Mouse (Mus musculus) G1E-ER4 (cell line): ENCODE results near the gene AI467606. TPM values are rescaled to one million over a fixed set of nuclear protein-coding genes. Genes with fewer than 3 reads are reported as not detected.

Experiments used
- GATA1 ChIP-seq: IDR thresholded peaks from one replicate; pipeline ENCODE4 v1.8.0; 2012; ENCODE audit warnings: low read length, inconsistent platforms
- polyA plus RNA-seq: library from polyadenylated mRNA; stranded (reverse); fragments of >175 nt; gene quantifications from 2 replicates; pipeline ENCODE4 v1.2.3, GENCODE M21; 2012

The AI467606 gene
- polyA plus RNA-seq, 1 experiment, result 223 TPM

GRCm38 (mm10) chr7:127136181-127137071 is 45.3 kb downstream of the AI467606 start:
- TF ChIP-seq GATA1, result no peak

GRCm38 (mm10) chr7:127137262-127138017 is 46.3 kb downstream of the AI467606 start, which contains the start of gene Spn:
Gene Spn, minus strand, starts transcription at chr7:127137823.
- no peak for TF ChIP-seq GATA1

- TF ChIP-seq GATA1, result peak; percentile 60
These were observed 47.9 kb downstream of the AI467606 start for GRCm38 (mm10) chr7:127139100-127139499.

GRCm38 (mm10) chr7:127139562-127139961 is 48.4 kb downstream of the AI467606 start:
- TF ChIP-seq GATA1, result no peak

GRCm38 (mm10) chr7:127140623-127141404 is 49.7 kb downstream of the AI467606 start:
- no peak for TF ChIP-seq GATA1

GRCm38 (mm10) chr7:127142214-127142613 is 51.1 kb downstream of the AI467606 start:
- no peak for TF ChIP-seq GATA1

GRCm38 (mm10) chr7:127142666-127143065 is 51.5 kb downstream of the AI467606 start:
- no peak for TF ChIP-seq GATA1

Other genes with a start within 250 kb of the AI467606 start
- gene Doc2a, start 243.9 kb upstream of the AI467606 start, polyA plus RNA-seq, result not detected in 2 replicates
- 312 and 358 TPM in 2 replicates for gene Hirip3, start 229.4 kb upstream of the AI467606 start, polyA plus RNA-seq
- 1,199 and 1,504 TPM in 2 replicates for gene Ino80e, start 229.0 kb upstream of the AI467606 start, polyA plus RNA-seq
- 210 and 262 TPM in 2 replicates for gene Taok2, start 206.7 kb upstream of the AI467606 start, polyA plus RNA-seq
- gene Tmem219, start 168.4 kb upstream of the AI467606 start, polyA plus RNA-seq, result 54.6 and 89.1 TPM in 2 replicates
- 27.6 and 38.3 TPM in 2 replicates for gene Kctd13, start 162.5 kb upstream of the AI467606 start, polyA plus RNA-seq
- not detected in 2 replicates for gene Asphd1, start 141.8 kb upstream of the AI467606 start, polyA plus RNA-seq
- gene Sez6l2, start 140.8 kb upstream of the AI467606 start, polyA plus RNA-seq, result 0.59 and 0.93 TPM in 2 replicates
- gene Cdipt, start 115.4 kb upstream of the AI467606 start, polyA plus RNA-seq, result 94.7 and 114 TPM in 2 replicates
- 0.04 and 0.16 TPM in 2 replicates for gene Cdiptos, start 115.3 kb upstream of the AI467606 start, polyA plus RNA-seq
- gene Mvp, start 76.7 kb upstream of the AI467606 start, polyA plus RNA-seq, result 18.3 and 22.4 TPM in 2 replicates
- 4.9 and 12.5 TPM in 2 replicates for gene Pagr1b, start 74.9 kb upstream of the AI467606 start, polyA plus RNA-seq
- gene Pagr1a, start 74.0 kb upstream of the AI467606 start, polyA plus RNA-seq, result 31.1 and 76.8 TPM in 2 replicates
- 145 and 228 TPM in 2 replicates for gene Gm42742, start 70.3 kb upstream of the AI467606 start, polyA plus RNA-seq
- gene Prrt2, start 70.1 kb upstream of the AI467606 start, polyA plus RNA-seq, result 0.53 and 1.9 TPM in 2 replicates
- gene Maz, start 64.3 kb upstream of the AI467606 start, polyA plus RNA-seq, result 820 and 1,081 TPM in 2 replicates
- gene Kif22, start 48.9 kb upstream of the AI467606 start, polyA plus RNA-seq, result 45.3 and 56.9 TPM in 2 replicates
- not detected in 2 replicates for gene Zg16, start 4.0 kb upstream of the AI467606 start, polyA plus RNA-seq
- 0.98 and 2.0 TPM in 2 replicates for gene Qprt, start 30.9 kb downstream of the AI467606 start, polyA plus RNA-seq
- 104 and 107 TPM in 2 replicates for gene Spn, start 46.5 kb downstream of the AI467606 start, polyA plus RNA-seq
- 81.2 and 81.3 TPM in 2 replicates for gene Cd2bp2, start 104.7 kb downstream of the AI467606 start, polyA plus RNA-seq
- gene Tbc1d10b, start 117.1 kb downstream of the AI467606 start, polyA plus RNA-seq, result 58.8 and 62.5 TPM in 2 replicates
- 1.2 and 4.3 TPM in 2 replicates for gene Mylpf, start 117.5 kb downstream of the AI467606 start, polyA plus RNA-seq
- 37.7 and 38.1 TPM in 2 replicates for gene Zfp553, start 141.7 kb downstream of the AI467606 start, polyA plus RNA-seq
- gene Sept1, start 141.8 kb downstream of the AI467606 start, polyA plus RNA-seq, result 151 and 170 TPM in 2 replicates
- gene Zfp771, start 152.9 kb downstream of the AI467606 start, polyA plus RNA-seq, result 86.6 and 115 TPM in 2 replicates
- 108 and 177 TPM in 2 replicates for gene Dctpp1, start 169.3 kb downstream of the AI467606 start, polyA plus RNA-seq
- 68.0 and 94.5 TPM in 2 replicates for gene Sephs2, start 182.7 kb downstream of the AI467606 start, polyA plus RNA-seq
- 16.4 and 20.0 TPM in 2 replicates for gene Itgal, start 204.9 kb downstream of the AI467606 start, polyA plus RNA-seq